Mouse (Mus musculus) heart, postnatal 0 days (tissue): ENCODE results near the gene Hmgn3.

ENCODE experiments used
- CTCF ChIP-seq: IDR thresholded peaks from 2 replicates; pipeline ENCODE4 v1.5.1; 2016; ENCODE audit warnings: antibody characterized with exemption, control low read depth, low read depth
- EP300 ChIP-seq: IDR thresholded peaks from 2 replicates; pipeline ENCODE4 v1.6.1; 2016; ENCODE audit warnings: antibody characterized with exemption, low read depth

- TF ChIP-seq CTCF: no peak
- TF ChIP-seq EP300: no peak
Observed at GRCm38 (mm10) chr9:83097816-83098215, 48.7 kb downstream of the Hmgn3 start.
